Mouse (Mus musculus) heart, postnatal 4 days (tissue): ENCODE results near the gene Fhod1. TPM values are rescaled to one million over a fixed set of nuclear protein-coding genes. Genes with fewer than 3 reads are reported as not detected.

Experiments used
- DNase-seq: peaks from one replicate; pipeline ENCODE4 v3.0.0; 2021
- total RNA-seq, 2 experiments: library from RNA; stranded (reverse); gene quantifications; 2 replicates each; pipeline ENCODE4 v1.2.3; 2021

The Fhod1 gene
- total RNA-seq, 2 experiments from 2014 or later: 9.0 to 10.4 TPM

GRCm38 (mm10) chr8:105315073-105315769 is 32.5 kb downstream of the Fhod1 start:
- DNase-seq: no peak

GRCm38 (mm10) chr8:105313622-105314402 is 33.9 kb downstream of the Fhod1 start:
- no peak for DNase-seq

DNA sequence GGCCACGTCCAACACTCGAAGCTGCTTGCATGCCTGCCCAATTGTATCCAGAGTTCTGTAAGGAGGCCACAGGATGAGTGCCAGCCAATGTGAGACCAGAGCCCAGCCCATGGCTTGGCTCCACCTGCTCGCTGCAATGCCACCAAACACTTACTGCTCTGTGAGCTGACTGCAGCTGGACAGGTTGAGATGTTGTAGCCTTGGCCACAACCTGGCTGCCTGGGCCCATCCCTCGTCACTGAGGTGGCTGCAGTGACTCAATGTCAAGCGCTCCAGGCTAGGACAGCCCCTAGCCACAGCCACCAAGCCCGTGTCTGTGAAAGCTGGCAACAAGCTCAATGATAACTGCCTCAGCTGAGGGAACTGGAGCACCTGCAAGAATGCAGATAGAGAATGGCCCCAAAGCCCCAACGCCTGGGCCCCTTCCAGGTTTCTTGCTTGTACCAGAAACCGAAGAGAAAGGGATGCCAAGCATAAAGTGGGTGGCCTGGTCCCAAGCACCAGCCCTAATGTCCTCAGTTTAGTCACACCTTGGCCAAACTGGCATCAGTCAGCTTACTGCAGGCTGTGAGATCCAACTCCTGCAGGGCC is 34.8 kb downstream of the Fhod1 start:
- no peak for DNase-seq

DNA sequence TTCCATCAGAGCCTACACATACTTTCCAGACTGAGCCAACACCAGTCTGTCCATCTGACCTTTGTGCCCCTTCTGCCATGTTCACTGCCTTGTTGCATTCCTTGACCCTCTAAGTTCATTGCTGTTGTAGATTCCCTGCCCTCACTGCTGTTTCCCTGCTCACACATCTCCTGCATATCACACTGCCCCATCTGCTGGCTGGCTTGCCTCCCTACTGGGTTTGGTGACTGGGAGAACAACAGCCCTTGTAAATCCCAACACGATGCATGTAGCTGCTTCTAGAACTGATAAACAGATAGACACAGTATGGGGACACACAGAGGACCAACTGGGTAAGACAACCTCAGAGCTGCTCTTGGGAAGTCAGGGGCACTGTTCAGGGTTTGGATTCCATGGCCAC is 36.0 kb downstream of the Fhod1 start:
- no peak for DNase-seq

DNA sequence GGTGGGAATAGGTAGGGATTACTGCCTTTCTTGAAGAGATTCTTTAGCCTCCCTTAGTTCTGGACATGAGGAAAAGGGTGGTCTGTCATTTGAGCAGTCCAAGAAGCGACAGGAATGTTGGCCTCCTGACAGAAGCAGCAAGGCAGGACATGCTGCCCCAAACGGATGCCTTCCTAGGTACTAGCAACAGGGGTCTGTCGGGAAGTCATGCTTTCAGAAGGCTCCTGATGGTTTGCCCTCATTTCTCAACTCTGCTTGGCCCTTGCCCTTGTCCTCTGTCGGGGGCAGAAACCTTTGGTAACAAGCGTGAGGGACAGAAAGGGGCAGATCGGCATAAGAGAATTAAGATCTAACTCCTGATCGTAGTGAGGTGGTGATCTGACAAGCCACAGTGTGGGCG is 37.6 kb downstream of the Fhod1 start:
- no peak for DNase-seq

- DNase-seq: no peak
These were observed 38.5 kb downstream of the Fhod1 start for GRCm38 (mm10) chr8:105309142-105309847.

GRCm38 (mm10) chr8:105308428-105308827 is 39.3 kb downstream of the Fhod1 start:
- DNase-seq: no peak

DNA sequence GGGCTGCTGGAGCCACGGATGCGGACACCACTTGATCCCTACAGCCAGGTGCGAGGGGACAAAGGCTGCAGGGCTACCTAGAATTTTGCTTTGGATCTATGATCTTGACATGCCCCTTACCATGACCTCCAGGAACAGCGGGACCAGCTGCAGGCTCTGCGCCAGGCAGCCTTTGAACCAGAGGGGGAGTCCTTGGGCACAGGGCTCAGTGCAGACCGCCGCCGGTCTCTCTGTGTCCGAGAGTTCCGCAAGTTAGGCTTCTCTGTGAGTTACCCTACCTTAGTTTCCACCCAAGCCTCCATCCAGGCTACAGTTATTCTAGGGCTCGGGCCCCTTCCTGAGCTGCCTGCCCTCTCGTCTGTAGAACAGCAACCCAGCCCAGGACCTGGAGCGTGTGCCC is 40.1 kb downstream of the Fhod1 start:
- DNase-seq: no peak

GRCm38 (mm10) chr8:105306146-105306691 is 41.5 kb downstream of the Fhod1 start:
- peak; percentile 14 for DNase-seq

DNA sequence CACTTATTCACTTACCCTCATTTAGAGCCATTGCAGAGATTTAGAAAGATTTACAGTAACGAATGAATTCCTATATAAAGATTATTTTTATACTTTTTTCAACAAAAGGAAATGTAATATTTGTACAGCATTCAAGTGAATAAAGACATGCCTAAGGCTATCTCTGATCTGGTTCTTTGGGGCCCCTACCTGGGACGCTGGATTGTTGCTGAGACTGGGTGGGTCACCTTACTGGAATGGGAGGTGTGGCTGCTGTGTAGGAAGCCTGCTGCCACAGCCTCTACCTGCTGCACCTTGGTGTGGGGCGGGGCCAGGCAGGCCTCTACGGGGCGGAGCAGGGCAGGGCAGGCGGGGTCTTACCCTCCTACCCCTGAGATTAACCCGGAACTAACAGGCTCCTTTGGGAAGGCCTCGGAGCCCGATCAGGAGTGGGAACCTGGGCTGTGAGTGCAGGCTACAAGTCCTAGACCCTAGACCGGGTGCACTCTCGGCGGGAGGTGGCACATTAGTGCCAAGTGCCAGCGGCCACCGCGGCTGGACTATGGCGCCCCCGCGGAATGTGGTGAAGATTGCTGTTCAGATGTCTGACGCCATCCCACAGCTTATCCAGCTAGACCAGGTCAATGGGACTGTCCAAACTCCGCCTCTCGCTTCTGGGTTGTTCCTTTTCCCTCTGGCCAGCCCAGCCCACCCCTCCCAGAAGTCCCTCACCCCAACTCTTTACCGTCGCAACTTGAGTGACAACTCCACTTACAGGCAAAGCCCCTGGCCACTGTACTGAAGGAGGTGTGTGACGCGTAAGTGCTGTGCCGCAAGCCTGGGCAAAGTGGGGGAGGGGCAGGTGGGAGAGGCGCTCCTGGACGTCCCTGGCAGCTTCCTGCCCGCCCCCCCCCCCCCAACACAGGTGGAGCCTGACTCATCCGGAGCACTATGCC is 42.3 kb downstream of the Fhod1 start, which contains the start of gene Elmo3:
Gene Elmo3, plus strand, starts transcription at position 391 of the 935 bp plus-strand sequence.
- DNase-seq: peak; percentile 70

DNA sequence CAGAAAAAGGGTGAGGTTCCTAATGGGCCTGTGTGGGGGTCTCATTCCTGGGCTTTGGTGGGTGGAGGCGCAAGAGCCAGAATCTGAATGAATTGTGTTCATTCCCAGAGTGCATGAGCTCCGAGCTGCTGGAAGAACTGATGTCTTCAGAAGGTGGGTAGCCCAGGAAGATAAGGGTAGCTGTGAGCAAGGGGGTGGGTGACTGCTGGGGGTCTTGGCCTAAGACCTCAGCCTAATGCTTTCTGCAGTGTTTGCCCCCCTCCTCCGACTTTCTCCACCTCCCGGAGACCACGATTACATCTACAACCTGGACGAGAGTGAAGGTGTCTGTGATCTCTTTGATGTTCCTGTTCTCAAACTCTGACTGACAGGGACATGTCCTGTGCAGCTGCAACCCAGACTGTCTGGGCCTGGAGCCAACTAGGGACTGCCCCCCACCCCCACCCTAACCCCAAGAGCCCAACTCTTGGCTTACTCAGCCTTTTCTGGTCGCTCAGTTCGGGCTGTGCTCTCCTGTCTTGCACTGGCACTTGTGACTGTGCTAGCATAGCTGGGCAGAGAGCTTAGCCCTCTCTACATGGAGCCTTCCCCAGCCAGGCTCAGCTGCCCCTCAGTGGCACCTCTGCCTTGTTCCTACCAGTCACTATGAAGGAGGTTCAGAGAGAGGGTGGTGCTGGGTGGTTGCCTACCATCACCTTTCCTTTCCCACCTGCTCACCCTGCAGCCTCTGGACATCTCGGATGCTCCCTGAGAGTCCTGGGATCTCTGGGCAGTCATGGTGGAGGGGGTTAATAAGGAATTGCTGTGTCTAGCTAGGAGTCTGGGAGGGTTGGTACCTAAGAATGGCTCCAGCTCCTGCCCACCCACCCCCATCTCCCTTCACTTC is 43.2 kb downstream of the Fhod1 start:
- peak; percentile 10 for DNase-seq

DNA sequence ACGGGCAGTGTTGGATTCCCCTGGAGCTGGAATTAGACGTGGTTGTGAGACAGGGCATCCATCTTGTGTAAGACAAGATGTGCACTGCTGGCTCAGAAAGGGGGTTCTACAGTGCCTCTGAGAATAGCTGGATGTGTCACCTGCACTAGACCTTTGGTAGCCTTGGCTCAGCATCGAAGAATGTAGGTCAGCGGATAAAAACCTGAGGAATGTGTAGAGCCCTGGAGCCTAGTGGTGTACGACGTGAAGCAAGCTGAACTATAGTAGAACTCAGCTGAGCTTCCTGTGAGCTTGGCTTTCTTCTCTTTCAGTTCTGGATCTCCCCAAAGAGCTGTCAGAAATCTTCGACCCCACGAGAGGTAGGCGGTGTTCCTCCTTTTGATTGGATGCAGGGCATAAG is 43.9 kb downstream of the Fhod1 start:
- no peak for DNase-seq

DNA sequence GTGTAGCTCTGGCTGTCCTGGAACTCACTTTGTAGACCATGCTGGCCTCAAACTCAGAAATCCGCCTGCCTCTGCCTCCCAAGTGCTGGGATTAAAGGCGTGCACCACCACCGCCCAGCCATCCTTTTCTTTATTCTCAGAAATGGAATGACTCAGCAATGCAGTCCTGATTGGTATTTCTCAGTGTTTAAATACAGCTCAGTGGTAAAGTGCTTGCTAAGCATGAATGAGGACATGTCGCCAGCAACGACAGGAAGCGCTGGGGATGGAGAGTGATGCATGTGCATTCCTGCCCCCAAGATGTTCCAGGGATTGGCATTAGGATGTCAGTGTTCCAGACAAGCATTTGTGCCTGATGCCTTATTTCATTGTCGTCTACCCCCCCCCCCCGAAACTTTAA is 44.4 kb downstream of the Fhod1 start:
- no peak for DNase-seq

GRCm38 (mm10) chr8:105299962-105300361 is 47.8 kb downstream of the Fhod1 start:
- no peak for DNase-seq

GRCm38 (mm10) chr8:105298351-105299252 is 49.2 kb downstream of the Fhod1 start:
- no peak for DNase-seq

DNA sequence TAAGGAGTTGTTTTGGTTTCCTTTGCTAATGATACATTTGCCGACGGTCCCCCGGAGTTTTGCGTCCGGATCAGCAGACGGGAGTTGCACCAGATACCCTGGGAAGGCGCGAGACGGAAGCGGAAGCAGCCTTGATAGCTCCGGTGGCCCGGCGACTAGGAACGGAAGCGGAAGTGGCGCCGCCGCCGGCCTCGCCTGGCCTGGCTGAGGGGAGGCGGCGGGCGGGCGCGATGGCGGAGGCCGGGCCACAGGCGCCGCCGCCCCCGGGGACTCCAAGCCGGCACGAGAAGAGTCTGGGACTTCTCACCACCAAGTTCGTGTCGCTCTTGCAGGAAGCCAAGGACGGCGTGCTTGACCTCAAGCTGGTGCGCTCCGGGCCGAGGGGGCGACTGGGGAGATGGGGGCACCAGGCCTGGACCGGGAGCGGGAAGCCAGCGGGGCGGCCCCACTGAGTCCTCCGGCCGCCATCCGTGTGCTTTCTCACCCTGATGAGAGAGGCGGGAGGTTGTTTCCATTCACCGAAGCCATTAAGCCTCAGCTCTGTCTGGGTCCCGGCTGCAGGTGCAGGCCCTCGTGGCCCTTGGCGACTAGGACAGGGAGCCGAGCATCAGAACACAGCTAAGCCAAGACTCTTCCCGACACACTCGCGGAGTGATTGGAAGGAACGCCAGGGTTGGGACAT is 50.1 kb downstream of the Fhod1 start, which contains the start of gene E2f4:
Gene E2f4, plus strand, starts transcription at position 153 of the 682 bp plus-strand sequence.
- DNase-seq: peak; percentile 94

GRCm38 (mm10) chr8:105295895-105296573 is 51.7 kb downstream of the Fhod1 start, which contains the start of gene Exoc3l:
Exoc3l (minus strand) TSS chr8:105296101.
- DNase-seq: no peak

DNA sequence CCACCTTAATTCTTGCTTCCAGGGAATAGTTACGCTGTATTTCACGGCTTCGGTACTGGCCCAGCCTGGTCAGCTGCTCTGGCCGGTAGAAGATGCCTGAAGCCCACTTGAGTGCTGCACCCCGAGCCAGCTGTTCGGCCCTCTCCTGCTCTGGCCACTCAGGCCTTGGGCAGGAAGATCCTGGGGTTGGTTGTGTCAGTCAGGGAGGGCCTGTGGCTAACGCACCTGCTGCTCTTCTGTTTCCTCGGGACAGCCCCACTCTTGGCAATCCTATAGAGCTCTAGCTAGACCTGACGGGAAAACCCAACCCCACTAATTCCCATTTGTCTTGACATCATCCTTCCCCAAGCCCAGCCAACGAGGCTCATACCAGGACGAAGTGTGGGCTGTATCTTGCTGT is 52.5 kb downstream of the Fhod1 start:
- DNase-seq: no peak
